Mouse (Mus musculus) cerebellum, adult 2 months (tissue): ENCODE measurements around the gene Pdxp. TPM values are rescaled to one million over a fixed set of nuclear protein-coding genes. Genes with fewer than 3 reads are reported as not detected.
A peak's percentile ranks its signal among the peaks of the same experiment; 100 is the strongest.
"Not testable (repeated sequence)": the region's sequence is repeated elsewhere in the genome, so short reads cannot be mapped to it uniquely, and the experiment has no call there.

Experiments used
- DNase-seq, 2 experiments: peaks; one replicate each; pipeline ENCODE4 v3.0.0; 2021
- H3K27ac ChIP-seq: fragments of 200-500 bp; 2 replicates; pipeline ENCODE4 v1.5.1; 2012; ENCODE audit warnings: low read length, control low read depth, inconsistent platforms; ENCODE audit not compliant: insufficient read depth
- H3K27me3 ChIP-seq: fragments of 200-500 bp; 2 replicates; pipeline ENCODE4 v1.6.1; 2012; ENCODE audit warnings: inconsistent platforms, mild to moderate bottlenecking, low read length, moderate library complexity; ENCODE audit not compliant: control insufficient read depth, insufficient read depth
- H3K4me1 ChIP-seq: fragments of 200-500 bp; 2 replicates; pipeline ENCODE4 v1.6.1; 2011; ENCODE audit warnings: low read length; ENCODE audit not compliant: control insufficient read depth, insufficient read depth
- H3K4me3 ChIP-seq: fragments of 200-500 bp; replicated peaks from 2 replicates; pipeline ENCODE3; 2011; ENCODE audit warnings: mild to moderate bottlenecking, low read depth, low read length, control low read depth; ENCODE audit not compliant: insufficient read depth
- CTCF ChIP-seq: fragments of 200-500 bp; IDR thresholded peaks from 2 replicates; pipeline ENCODE4 v1.5.1; 2011; ENCODE audit warnings: low read depth, mild to moderate bottlenecking, control low read depth, low read length, moderate library complexity, borderline replicate concordance; ENCODE audit not compliant: insufficient read depth
- POLR2A ChIP-seq: fragments of 200-500 bp; IDR thresholded peaks from 2 replicates; pipeline ENCODE4 v1.6.1; 2011; ENCODE audit warnings: low read length, control low read depth, borderline replicate concordance; ENCODE audit not compliant: insufficient read depth
- WGBS: fragments of 180-500 bp; shearing (Covaris S2); methylation state at CpG from one replicate; pipeline ENCODE4 v1.1.7; 2018; 5-methylcytosine and 5-hydroxymethylcytosine counted together
- polyA plus RNA-seq: library from polyadenylated mRNA; depleted of rRNA; stranded (reverse); fragments of >200 nt; gene quantifications from 2 replicates; pipeline ENCODE4 v1.2.3, GENCODE M21; 2012

Pdxp gene
- polyA plus RNA-seq, 1 experiment, result 204 TPM

DNA sequence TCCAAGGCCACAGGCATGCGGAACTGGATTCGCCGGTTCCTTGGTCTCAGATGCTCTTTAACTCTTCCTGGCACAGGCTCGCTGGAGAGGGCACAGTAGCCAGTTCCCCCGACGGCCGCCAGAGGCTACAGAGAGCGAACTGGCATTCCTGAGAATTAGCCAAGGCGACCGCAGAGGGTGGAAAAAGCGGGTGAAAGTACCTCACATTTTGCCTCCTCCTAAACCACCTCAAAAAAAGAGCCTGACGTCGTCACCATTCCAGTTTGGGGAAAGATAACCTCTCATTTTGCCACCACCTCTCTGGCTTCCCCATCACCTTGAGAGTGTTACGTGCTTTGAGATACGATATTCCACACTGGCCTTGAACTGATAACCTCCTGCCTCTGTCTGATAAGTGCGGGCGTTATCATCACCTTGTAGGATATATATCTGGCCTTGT lies 37.4 kb upstream of the Pdxp start:
- H3K27ac ChIP-seq, result peak overlapping the region; percentile 86; the same call in 1 of the 2 replicates
- H3K27me3 ChIP-seq, result no peaks in the 10 kb centered on the region
- peak; percentile 72 for TF ChIP-seq CTCF
- TF ChIP-seq POLR2A, result no peak
- H3K4me3 ChIP-seq, result peak overlapping the region; percentile 72
- 1% methylated on average over 17 of the region's 17 CpGs for WGBS
- H3K4me1 ChIP-seq, result peaks cover 15% of the 10 kb centered on the region; the same call in 1 of the 2 replicates
- DNase-seq, result peak; percentile 85 to 86

DNA sequence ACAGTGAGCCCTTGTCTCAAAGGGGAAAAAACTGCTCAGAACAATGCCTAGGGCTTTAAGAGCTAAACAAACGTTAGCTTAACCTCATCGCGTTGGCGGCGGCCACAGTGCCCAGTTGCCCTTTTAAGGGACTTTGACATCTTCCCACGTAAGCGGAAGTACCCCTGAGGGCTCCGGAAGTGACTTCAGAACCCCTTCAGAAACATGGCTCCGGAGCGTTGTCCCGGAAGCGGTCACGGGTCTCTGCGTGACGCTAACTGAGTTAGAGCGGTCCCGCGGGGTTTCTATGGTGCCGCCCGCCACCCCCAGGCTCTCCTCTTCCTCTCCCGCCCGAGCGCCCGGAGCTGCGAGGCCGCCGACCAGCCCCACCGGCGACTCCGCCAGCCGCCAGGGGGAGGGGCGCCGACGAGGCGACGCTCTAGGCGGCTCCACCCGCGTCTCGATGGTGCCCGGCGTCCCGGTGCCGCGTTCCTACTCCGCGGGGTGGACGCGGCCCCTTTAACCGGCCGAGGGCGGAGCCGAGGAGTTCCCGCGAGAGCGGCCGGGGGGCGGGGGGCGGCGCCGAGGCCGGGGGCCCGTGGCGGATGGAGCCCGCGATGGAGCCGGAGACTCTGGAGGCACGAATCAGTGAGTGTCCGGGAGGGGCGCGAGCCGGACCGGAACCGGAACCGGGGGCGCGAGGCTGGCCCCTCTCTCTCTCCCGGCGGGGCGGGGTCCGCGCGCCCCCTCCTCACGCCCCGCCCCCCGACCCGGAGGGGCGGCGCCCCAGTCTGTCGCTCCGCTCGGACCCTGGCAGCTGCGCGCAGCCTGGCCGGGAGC lies 36.5 kb upstream of the Pdxp start, which contains the start of gene Gga1:
Gene Gga1, plus strand, starts transcription at position 200 of the 819 bp plus-strand sequence.
- DNase-seq, result peak; percentile 95 to 98

DNA sequence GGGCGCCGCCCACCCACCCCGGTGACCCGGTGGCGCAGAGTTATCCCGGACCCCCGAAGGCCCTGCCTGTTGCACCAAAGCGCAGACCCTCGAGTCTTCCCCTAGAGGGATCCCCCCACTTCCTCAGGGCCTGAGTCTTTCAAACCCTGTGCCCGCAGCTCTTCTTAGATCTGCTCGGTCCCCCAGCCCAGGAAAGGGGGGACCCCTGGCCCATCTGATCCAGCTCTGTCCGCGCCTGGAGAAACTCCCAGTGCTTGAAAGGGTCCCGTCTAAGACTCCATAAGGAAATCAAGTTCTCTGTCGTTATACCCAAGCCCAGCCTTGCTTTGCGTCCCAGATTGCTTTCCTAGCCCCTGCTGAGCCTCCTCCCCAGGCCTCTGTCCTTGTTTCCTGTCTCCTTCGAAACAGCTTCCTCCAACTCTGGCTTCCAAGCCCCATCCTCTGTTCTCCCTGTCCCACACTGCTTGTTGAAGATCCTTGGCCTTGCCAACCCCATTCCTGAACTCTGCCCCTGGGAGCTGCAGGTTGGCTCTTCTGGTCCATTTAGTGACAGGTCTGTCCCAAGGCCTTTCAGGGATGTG lies 35.8 kb upstream of the Pdxp start:
- Histone ChIP-seq H3K4me3 (peak overlapping the region; percentile 72), H3K27ac (peak overlapping the region; percentile 51), H3K27me3 (no peaks in the 10 kb centered on the region), H3K4me1 (peaks cover 15% of the 10 kb centered on the region; the same call in 1 of the 2 replicates)
- TF ChIP-seq CTCF (no peak), POLR2A (no peak)
- DNase-seq, result peak; percentile 32 to 38
- WGBS, result 2% methylated on average over 17 of the region's 17 CpGs

More for the DNA sequence above, 36.5 kb upstream of the Pdxp start, which contains the start of gene Gga1:
- Histone ChIP-seq H3K4me3 (peak within 1 kb of the TSS; percentile 72), H3K27me3 (no peaks in the 10 kb centered on the region), H3K27ac (peak within 1 kb of the TSS; percentile 94), H3K4me1 (peaks cover 15% of the 10 kb centered on the region; the same call in 1 of the 2 replicates)
- TF ChIP-seq POLR2A (peak; percentile 84; the same call in 1 of the 2 replicates), CTCF (no peak)
- WGBS, result 2% methylated on average over 79 of the region's 95 CpGs

DNA sequence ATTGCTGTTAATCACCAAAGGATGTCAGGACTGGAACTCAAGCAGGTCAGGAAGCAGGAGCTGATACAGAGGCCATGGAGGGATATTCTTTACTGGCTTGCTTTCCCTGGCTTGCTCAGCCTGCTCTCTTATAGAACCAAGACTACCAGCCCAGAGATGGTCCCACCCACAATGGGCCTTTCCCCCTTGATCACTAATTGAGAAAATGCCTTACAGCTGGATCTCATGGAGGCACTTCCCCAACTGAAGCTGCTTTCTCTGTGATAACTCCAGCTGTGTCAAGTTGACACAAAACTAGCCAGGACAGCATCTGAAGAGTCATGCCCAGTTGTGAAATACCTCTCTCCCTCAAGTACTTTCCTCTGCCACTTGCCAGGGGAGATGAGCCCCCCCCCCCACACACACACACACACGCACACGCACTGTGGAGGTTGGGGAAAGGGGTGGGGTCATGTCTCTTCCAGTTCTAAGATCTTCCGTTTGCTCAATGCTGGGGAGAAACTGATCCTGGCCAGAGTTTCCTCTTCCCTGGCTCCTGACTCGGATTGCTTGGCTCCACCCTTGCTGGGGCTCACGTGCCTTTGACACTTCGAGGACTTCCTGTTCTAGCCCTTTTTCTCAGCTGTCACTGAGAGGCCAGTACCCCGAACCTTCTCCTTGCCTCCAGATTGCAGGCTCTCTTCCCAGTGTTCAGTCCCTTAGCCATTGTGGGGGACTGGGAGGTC lies 34.8 kb upstream of the Pdxp start:
- WGBS, result 48% methylated on average over 7 of the region's 7 CpGs
- H3K4me1 ChIP-seq, result peaks cover 15% of the 10 kb centered on the region; the same call in 1 of the 2 replicates
- H3K27ac ChIP-seq, H3K27me3 ChIP-seq, H3K4me3 ChIP-seq, DNase-seq: not testable (repeated sequence)

DNA sequence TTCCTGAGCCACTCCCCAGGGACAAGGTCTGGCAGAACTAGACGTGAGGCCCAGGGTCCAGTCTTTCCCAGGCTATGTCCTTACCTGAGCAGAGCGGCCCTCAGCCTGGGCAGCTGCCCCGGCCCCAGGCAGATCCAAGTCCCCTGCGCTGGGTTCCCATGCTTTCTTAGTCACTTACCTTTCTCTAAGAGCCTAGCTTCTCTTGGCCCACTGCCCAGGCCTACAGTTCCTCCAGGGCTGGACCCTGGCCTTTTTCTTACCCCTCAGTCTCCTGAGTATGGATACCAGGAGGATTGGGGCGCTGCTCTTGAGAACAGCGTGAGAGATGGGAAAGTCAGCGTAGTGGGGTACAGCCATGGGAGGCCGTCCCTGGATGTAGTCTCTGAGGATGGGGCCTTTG lies 33.3 kb upstream of the Pdxp start:
- TF ChIP-seq CTCF (no peak), POLR2A (no peak)
- DNase-seq, result no peak
- H3K4me3 ChIP-seq, result no peak overlapping the region
- no peaks in the 10 kb centered on the region for H3K27me3 ChIP-seq
- WGBS, result 90% methylated on average over 8 of the region's 8 CpGs
- H3K4me1 ChIP-seq, result peaks cover 15% of the 10 kb centered on the region; the same call in 1 of the 2 replicates
- H3K27ac ChIP-seq, result no peak overlapping the region

DNA sequence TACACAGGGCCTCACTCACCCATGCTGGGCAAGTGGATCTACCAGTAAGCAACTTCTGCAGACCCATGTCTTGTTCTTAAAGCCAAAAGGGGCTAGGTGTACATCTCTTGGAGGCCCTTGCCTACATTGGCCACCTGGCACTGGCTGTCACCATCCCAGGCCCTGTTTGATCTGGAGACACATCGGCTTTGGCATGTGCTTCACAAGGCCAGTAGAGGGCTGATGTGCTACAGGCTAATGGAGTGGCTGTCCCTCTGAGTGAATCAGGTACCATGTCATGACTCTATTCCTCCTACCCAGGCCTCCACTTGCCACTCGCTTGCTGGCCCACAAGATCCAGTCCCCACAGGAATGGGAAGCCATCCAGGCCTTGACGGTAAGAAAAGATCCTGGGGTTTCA lies 31.9 kb upstream of the Pdxp start:
- Histone ChIP-seq H3K27me3 (no peaks in the 10 kb centered on the region), H3K27ac (no peak overlapping the region), H3K4me1 (peaks cover 15% of the 10 kb centered on the region; the same call in 1 of the 2 replicates), H3K4me3 (no peak overlapping the region)
- TF ChIP-seq CTCF (no peak; the same call in 1 of the 2 replicates), POLR2A (no peak)
- WGBS, result 42% methylated on average over 3 of the region's 3 CpGs
- DNase-seq, result no peak

DNA sequence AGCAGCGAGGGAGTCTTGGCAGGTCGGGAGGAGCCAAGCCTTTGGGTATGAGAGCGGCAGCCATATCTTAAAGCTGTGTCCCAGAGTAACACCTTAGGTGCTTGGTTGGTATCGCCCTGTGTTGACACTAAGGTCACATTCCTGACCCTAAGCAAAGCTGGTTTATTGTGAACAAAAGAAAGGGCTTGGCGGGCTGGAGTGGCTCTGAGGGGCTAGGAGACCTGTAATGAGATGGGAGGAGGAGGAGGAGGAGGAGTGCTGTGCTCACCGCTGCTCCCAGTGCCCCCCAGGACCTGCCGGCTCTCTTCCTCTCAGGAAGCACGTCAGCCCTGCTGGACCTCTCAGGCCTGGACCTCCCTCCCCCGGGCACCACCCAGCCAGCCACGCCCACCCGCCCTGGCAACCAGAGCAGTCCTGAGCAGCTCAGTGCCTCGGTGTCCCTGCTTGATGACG lies 24.3 kb upstream of the Pdxp start:
- no peak overlapping the region for H3K27ac ChIP-seq
- no peak for DNase-seq
- H3K4me1 ChIP-seq, result no peaks in the 10 kb centered on the region
- TF ChIP-seq CTCF, result no peak
- no peak for TF ChIP-seq POLR2A
- 35% methylated on average over 13 of the region's 13 CpGs for WGBS
- H3K27me3 ChIP-seq, result no peaks in the 10 kb centered on the region
- H3K4me3 ChIP-seq, result no peak overlapping the region

DNA sequence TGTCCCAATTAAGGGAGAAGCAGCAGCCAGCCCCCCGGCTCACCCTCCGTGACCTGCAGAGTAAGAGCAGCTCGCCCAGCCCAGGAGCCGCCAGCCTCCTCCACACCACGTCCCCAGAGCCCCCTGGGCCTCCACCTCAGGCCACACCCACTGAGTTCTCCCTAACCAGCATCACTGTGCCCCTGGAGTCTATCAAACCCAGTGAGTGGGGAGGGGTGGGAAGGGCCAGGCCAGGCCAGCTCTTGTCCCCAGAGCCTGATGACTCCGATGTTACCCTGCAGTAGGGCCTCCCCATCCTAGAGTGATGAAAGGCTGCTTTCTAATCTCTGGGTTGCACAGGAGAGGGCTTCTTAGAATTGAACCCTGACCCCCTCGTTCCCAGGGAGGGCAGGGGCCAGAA lies 21.3 kb upstream of the Pdxp start:
- no peak overlapping the region for H3K4me3 ChIP-seq
- H3K27ac ChIP-seq, result no peak overlapping the region
- no peak for DNase-seq
- TF ChIP-seq CTCF (no peak), POLR2A (no peak)
- H3K4me1 ChIP-seq, result no peaks in the 10 kb centered on the region; the same call in 1 of the 2 replicates
- no peaks in the 10 kb centered on the region for H3K27me3 ChIP-seq
- 65% methylated on average over 7 of the region's 7 CpGs for WGBS
